Mouse (Mus musculus) embryonic fibroblast, embryonic 13.5 days (primary cell): ENCODE measurements at regions not wholly inside any gene's neighbourhood (a gene's known extent, or its start where the extent isn't known, plus 50 kb on each side); places are given as distances from the start of the nearest gene placed in this dataset.

Experiments used
- H3K27ac ChIP-seq: 2 replicates; pipeline ENCODE4 v1.5.1; 2012; ENCODE audit warnings: low read length, control low read depth, inconsistent platforms; ENCODE audit not compliant: insufficient read depth
- H3K4me1 ChIP-seq: 2 replicates; pipeline ENCODE4 v1.6.1; 2011; ENCODE audit warnings: low read length; ENCODE audit not compliant: control insufficient read depth, insufficient read depth
- H3K4me3 ChIP-seq: 2 replicates; pipeline ENCODE4 v1.5.1; 2011; ENCODE audit warnings: mild to moderate bottlenecking, control low read depth, low read length; ENCODE audit not compliant: insufficient read depth
- CTCF ChIP-seq: IDR thresholded peaks from 2 replicates; pipeline ENCODE4 v1.5.1; 2011; ENCODE audit warnings: mild to moderate bottlenecking, control low read depth, low read length, moderate library complexity, borderline replicate concordance; ENCODE audit not compliant: insufficient read depth
- POLR2A ChIP-seq: IDR thresholded peaks from 2 replicates; pipeline ENCODE4 v1.6.1; 2011; ENCODE audit warnings: low read depth, mild to moderate bottlenecking, control low read depth, low read length, moderate library complexity

- Histone ChIP-seq H3K27ac (no peak overlapping the region), H3K4me1 (no peaks in the 10 kb centered on the region), H3K4me3 (no peak overlapping the region)
- no peak for TF ChIP-seq CTCF
- no peak for TF ChIP-seq POLR2A
These were observed 77.1 kb upstream of the Ndn start for GRCm38 (mm10) chr7:62269156-62269855.

GRCm38 (mm10) chr7:62276219-62276618 is 70.2 kb upstream of the Ndn start:
- Histone ChIP-seq H3K4me1 (no peaks in the 10 kb centered on the region), H3K4me3 (no peak overlapping the region), H3K27ac (no peak overlapping the region)
- TF ChIP-seq CTCF, result no peak
- no peak for TF ChIP-seq POLR2A

GRCm38 (mm10) chr7:62278492-62278891 is 67.9 kb upstream of the Ndn start:
- Histone ChIP-seq H3K4me1 (no peaks in the 10 kb centered on the region), H3K4me3 (no peak overlapping the region), H3K27ac (no peak overlapping the region)
- TF ChIP-seq POLR2A (no peak), CTCF (no peak)

- no peak for TF ChIP-seq CTCF
- TF ChIP-seq POLR2A, result no peak
- Histone ChIP-seq H3K27ac (no peak overlapping the region), H3K4me3 (no peak overlapping the region), H3K4me1 (no peaks in the 10 kb centered on the region)
These were observed 67.3 kb upstream of the Ndn start for GRCm38 (mm10) chr7:62279022-62279421.
